Mouse (Mus musculus) lung, postnatal 0 days (tissue): ENCODE results near the gene Rftn1. TPM values are rescaled to one million over a fixed set of nuclear protein-coding genes. Genes with fewer than 3 reads are reported as not detected.

Experiments
- ATAC-seq: fragments of 200-750 bp; cut with Nextera tagmentation; 2 replicates; pipeline ENCODE4 v1.8.0; 2017; ENCODE audit warnings: moderate library complexity
- DNase-seq: peaks from one replicate; pipeline ENCODE4 v3.0.0-alpha.2; 2016; ENCODE audit warnings: low spot score
- H3K27ac ChIP-seq: fragments of 300-500 bp; sonication (generic); 2 replicates; pipeline ENCODE4 v1.5.1; 2014; ENCODE audit warnings: antibody characterized with exemption, mild to moderate bottlenecking, low read length, mixed read lengths
- H3K27me3 ChIP-seq: fragments of 300-500 bp; sonication (generic); replicated peaks from 2 replicates; pipeline ENCODE4 v1.6.1; 2014; ENCODE audit warnings: low read length, mixed read lengths; ENCODE audit not compliant: insufficient read depth
- H3K36me3 ChIP-seq: fragments of 300-500 bp; sonication (generic); 2 replicates; pipeline ENCODE4 v1.6.1; 2014; ENCODE audit warnings: low read length, mixed read lengths; ENCODE audit not compliant: insufficient read depth
- H3K4me1 ChIP-seq: fragments of 300-500 bp; sonication (generic); 2 replicates; pipeline ENCODE4 v1.6.1; 2014; ENCODE audit warnings: antibody characterized with exemption, low read depth, low read length, mixed read lengths; ENCODE audit not compliant: insufficient read depth
- H3K4me2 ChIP-seq: fragments of 300-500 bp; sonication (generic); replicated peaks from 2 replicates; pipeline ENCODE4 v1.6.1; 2014; ENCODE audit warnings: low read depth, mild to moderate bottlenecking, low read length, moderate library complexity, mixed read lengths
- H3K4me3 ChIP-seq: fragments of 300-500 bp; sonication (generic); 2 replicates; pipeline ENCODE4 v1.5.1; 2014; ENCODE audit warnings: low read depth, low read length
- H3K9ac ChIP-seq: fragments of 300-500 bp; sonication (generic); replicated peaks from 2 replicates; pipeline ENCODE4 v1.6.1; 2014; ENCODE audit warnings: low read depth, mild to moderate bottlenecking
- H3K9me3 ChIP-seq: fragments of 300-500 bp; sonication (generic); 2 replicates; pipeline ENCODE4 v1.6.1; 2016; ENCODE audit warnings: low read length, mixed read lengths
- CTCF ChIP-seq: IDR thresholded peaks from 2 replicates; pipeline ENCODE4 v1.5.1; 2016; ENCODE audit warnings: antibody characterized with exemption, mild to moderate bottlenecking
- EP300 ChIP-seq: IDR thresholded peaks from 2 replicates; pipeline ENCODE4 v1.6.1; 2016; ENCODE audit warnings: antibody characterized with exemption, mild to moderate bottlenecking, control low read depth
- WGBS: fragments of 180-500 bp; shearing (Covaris S2); extraction: QIAGEN DNeasy Blood & Tissue Kit; methylation state at CpG from one replicate; pipeline ENCODE4 v1.1.7; 2014; 5-methylcytosine and 5-hydroxymethylcytosine counted together
- polyA plus RNA-seq: library from polyadenylated mRNA; unstranded; fragments of >200 nt; fragmentation: Nextera tagmentation; extraction: Ambion mirVana; gene quantifications from 2 replicates; pipeline ENCODE4 v1.2.1, GENCODE M21; 2015

Gene Rftn1
- polyA plus RNA-seq, 1 experiment from 2014 or later, result 18.2 TPM

DNA sequence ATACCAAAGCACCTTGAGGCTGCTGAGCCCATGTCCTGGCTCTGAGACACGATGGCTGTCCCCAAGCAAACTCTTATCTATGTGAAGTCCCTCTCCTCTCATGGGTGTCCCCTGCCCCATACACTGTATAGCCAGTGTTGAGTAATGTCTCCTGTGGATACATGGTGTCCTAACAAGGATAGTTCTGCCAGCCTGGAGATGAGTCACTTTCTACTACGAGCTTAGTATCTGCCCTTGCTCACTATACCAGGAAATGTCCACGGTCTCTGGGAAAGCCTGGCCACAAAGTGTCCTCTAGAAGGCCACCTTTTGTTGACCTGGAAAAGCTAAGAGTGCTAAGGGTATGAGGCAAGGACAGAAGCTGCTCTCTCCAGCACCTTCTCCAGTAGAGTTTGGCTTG lies 195.2 kb downstream of the Rftn1 start:
- TF ChIP-seq CTCF (no peak), EP300 (peak; percentile 25; the same call in 1 of the 2 replicates)
- H3K9me3 ChIP-seq, result no peaks in the 10 kb centered on the region
- no peaks in the 10 kb centered on the region for H3K4me1 ChIP-seq
- WGBS, result 71% methylated on average over 3 of the region's 3 CpGs
- DNase-seq (no peak), ATAC-seq (peak; percentile 26)
- H3K4me3 ChIP-seq, result no peak overlapping the region
- H3K4me2 ChIP-seq, result no peak overlapping the region
- H3K36me3 ChIP-seq, result no peaks in the 10 kb centered on the region
- H3K27ac ChIP-seq, result no peak overlapping the region
- H3K27me3 ChIP-seq, result no peaks in the 10 kb centered on the region
- no peak overlapping the region for H3K9ac ChIP-seq

DNA sequence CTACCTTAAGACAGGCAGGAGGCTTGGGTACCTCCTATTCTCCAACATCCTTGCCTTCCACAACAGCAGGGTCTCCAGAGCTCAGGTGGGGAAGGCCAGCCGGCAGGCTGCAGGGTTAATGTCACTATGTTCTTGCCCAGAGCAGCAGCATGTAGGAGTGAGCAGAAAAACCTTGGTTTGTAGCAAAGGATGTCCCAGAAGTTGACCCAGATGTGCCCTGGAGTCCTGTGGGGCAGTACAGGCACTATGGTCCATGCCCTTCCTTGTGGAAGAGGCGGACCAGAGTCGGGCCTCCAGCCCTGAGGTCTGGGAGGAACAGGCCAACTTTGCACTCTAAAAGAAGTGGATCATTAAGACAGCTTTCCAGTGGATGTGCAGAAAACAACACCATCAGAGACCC lies 196.8 kb downstream of the Rftn1 start:
- DNase-seq (no peak), ATAC-seq (no peak)
- Histone ChIP-seq H3K27ac (no peak overlapping the region), H3K9me3 (no peaks in the 10 kb centered on the region), H3K36me3 (no peaks in the 10 kb centered on the region), H3K4me3 (no peak overlapping the region), H3K9ac (no peak overlapping the region), H3K4me1 (no peaks in the 10 kb centered on the region), H3K27me3 (no peaks in the 10 kb centered on the region), H3K4me2 (no peak overlapping the region)
- TF ChIP-seq EP300 (no peak), CTCF (no peak)
- 82% methylated on average over 3 of the region's 3 CpGs for WGBS

DNA sequence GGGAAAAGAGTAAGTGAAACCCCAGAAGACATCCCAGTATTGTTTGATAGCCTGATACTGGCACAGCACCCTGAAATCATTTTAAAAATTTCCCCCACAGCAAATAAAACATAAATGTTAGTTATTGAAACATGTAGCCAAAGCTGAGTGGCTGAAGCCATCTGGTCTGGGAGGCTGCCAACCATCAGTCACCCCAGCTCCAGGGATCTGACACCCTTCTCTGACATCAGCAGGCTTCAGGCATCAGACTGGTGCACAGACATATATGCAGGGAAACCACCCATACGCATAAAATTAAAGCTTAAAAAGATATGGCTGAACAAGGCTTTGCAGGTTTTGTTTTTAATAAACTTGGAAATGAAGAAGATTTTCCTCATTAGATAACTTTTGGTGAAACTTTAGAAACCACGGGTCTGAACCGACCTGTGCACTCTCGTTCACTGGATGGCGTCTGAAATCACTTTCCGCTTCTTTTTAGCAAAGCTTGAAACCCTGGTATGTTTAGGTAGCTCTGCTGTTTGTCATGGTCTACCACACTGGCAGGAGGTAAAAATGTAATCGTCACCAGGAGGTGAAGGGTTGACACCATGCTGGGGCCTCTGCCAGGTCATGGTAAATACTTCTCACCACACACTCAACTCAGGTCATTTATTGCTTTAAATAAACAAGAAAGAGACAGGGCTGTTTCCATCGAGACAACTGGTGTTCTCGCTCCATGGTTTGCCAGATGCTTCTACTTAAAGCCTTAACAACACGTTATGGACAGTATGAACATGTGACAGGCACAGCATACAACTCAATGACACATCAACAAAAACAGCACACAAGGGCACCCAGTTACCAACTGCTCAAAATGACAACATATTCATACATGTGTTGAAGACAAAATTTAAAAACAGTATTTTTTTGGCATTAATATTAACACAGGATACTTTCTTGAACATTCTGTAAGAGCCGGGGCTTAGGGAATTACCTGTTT lies 197.6 kb downstream of the Rftn1 start:
- ATAC-seq (no peak), DNase-seq (no peak)
- Histone ChIP-seq H3K4me1 (no peaks in the 10 kb centered on the region), H3K4me3 (no peak overlapping the region), H3K27me3 (no peaks in the 10 kb centered on the region), H3K4me2 (no peak overlapping the region), H3K9me3 (no peaks in the 10 kb centered on the region), H3K36me3 (no peaks in the 10 kb centered on the region), H3K9ac (no peak overlapping the region), H3K27ac (no peak overlapping the region)
- 50% methylated on average over 11 of the region's 11 CpGs for WGBS
- no peak for TF ChIP-seq EP300
- TF ChIP-seq CTCF, result no peak

DNA sequence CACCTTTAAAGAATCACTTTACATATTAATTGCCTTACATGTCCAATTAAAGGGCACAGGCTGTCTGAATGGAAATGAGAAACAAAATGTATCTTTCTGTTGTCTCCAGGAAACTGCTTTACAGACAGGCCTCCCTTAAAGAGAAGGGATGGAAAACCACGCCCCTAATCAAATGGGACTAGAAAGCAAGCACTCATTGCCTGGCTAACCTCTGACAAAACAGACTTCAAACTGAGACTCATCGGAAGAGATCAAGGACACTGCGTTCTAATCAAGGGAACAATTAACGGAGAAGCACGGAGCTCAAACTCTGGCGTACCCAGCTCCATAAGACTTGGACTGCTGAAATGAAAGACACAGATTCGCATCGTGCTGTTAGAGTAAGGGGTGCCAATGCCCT lies 200.9 kb downstream of the Rftn1 start:
- DNase-seq, result no peak
- ATAC-seq, result no peak
- H3K36me3 ChIP-seq, result no peaks in the 10 kb centered on the region
- H3K4me3 ChIP-seq, result no peak overlapping the region
- no peak overlapping the region for H3K9ac ChIP-seq
- H3K27ac ChIP-seq, result no peak overlapping the region
- H3K4me1 ChIP-seq, result no peaks in the 10 kb centered on the region
- H3K4me2 ChIP-seq, result no peak overlapping the region
- WGBS, result 81% methylated on average over 8 of the region's 8 CpGs
- no peaks in the 10 kb centered on the region for H3K9me3 ChIP-seq
- TF ChIP-seq CTCF (no peak), EP300 (no peak)
- H3K27me3 ChIP-seq, result no peaks in the 10 kb centered on the region

DNA sequence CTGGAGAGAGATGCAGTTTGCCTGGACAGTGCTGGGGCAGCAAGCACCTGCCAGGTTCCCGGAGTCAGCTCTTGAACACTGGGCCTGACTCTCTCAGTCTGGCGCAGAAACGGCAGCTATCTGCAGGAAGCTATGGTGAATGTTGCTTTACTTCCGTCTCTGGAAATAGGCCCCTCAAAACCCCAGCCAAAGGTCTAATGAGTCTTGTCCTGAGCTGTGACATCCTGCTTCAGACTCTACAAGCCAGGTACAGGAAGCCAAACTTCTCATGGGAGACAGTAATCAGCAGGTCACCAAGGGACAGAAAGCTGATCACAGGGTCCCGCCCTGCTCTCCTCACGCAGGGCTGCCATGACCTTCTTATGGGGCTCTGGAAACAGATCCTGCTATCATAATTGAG lies 203.4 kb downstream of the Rftn1 start:
- no peak for DNase-seq
- no peaks in the 10 kb centered on the region for H3K4me1 ChIP-seq
- H3K4me2 ChIP-seq, result no peak overlapping the region
- H3K27ac ChIP-seq, result no peak overlapping the region
- no peak overlapping the region for H3K4me3 ChIP-seq
- H3K9ac ChIP-seq, result no peak overlapping the region
- WGBS, result 85% methylated on average over 6 of the region's 6 CpGs
- ATAC-seq, result no peak
- H3K36me3 ChIP-seq, result no peaks in the 10 kb centered on the region
- no peaks in the 10 kb centered on the region for H3K27me3 ChIP-seq
- TF ChIP-seq EP300, result no peak
- TF ChIP-seq CTCF, result no peak
- H3K9me3 ChIP-seq, result no peaks in the 10 kb centered on the region

DNA sequence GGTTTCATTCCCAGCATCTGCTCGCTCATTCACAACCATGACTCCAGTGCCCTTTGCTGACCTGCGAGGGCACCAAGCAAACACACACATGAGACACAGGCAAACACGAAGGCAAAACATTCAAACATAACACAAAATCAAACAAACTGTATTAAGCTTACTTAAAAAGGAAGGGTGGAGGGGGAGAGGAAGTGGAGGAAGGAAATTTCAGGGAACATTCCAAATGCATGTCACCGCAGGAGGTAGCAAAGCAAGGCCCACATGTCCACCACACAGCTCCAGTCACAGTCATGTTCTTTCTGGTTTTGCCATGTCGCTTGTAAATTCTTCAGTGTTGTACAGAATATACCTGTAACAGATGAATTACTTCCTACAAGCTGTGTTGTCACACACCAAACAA lies 207.0 kb downstream of the Rftn1 start:
- no peak overlapping the region for H3K4me3 ChIP-seq
- WGBS, result 59% methylated on average over 5 of the region's 5 CpGs
- no peaks in the 10 kb centered on the region for H3K4me1 ChIP-seq
- no peak overlapping the region for H3K4me2 ChIP-seq
- H3K9ac ChIP-seq, result no peak overlapping the region
- no peak overlapping the region for H3K27ac ChIP-seq
- ATAC-seq, result no peak
- no peak for TF ChIP-seq CTCF
- TF ChIP-seq EP300, result no peak
- no peaks in the 10 kb centered on the region for H3K27me3 ChIP-seq
- no peak for DNase-seq
- no peaks in the 10 kb centered on the region for H3K36me3 ChIP-seq
- no peaks in the 10 kb centered on the region for H3K9me3 ChIP-seq
